Mouse (Mus musculus): ENCODE data around the gene Pkm. TPM values are rescaled to one million over a fixed set of nuclear protein-coding genes. Genes with fewer than 3 reads are reported as not detected.
A peak's percentile ranks its signal among the peaks of the same experiment; 100 is the strongest.

Pkm gene
- polyA plus RNA-seq, 1 experiment from 2014 or later, result 164 TPM

- Histone ChIP-seq H3K9ac (no peak overlapping the region), H3K4me2 (no peak overlapping the region), H3K4me3 (replicated peaks) (no peak overlapping the region), H3K27ac (replicated peaks) (no peak overlapping the region), H3K27me3 (peaks cover 88% of the 10 kb centered on the region), H3K36me3 (replicated peaks) (no peaks in the 10 kb centered on the region), H3K9me3 (replicated peaks) (no peaks in the 10 kb centered on the region), H3K4me1 (replicated peaks) (peaks cover 14% of the 10 kb centered on the region)
- WGBS (ENCODE audit: insufficient replicate concordance), result 46% methylated on average over 2 of the region's 2 CpGs
- no peak for ATAC-seq (ENCODE audit: insufficient read depth)
Observed at GRCm38 (mm10) chr9:59684020-59684419, 27.9 kb downstream of the Pkm start.

GRCm38 (mm10) chr9:59687416-59688046, 31.4 kb downstream of the Pkm start:
- Histone ChIP-seq H3K4me3 (replicated peaks) (no peak overlapping the region), H3K36me3 (replicated peaks) (no peaks in the 10 kb centered on the region), H3K9me3 (replicated peaks) (no peaks in the 10 kb centered on the region), H3K4me2 (no peak overlapping the region), H3K27ac (replicated peaks) (no peak overlapping the region), H3K4me1 (replicated peaks) (no peaks in the 10 kb centered on the region), H3K27me3 (peaks cover 70% of the 10 kb centered on the region), H3K9ac (no peak overlapping the region)
- ATAC-seq (ENCODE audit: insufficient read depth), result no peak
- 19% methylated on average over 6 of the region's 6 CpGs for WGBS (ENCODE audit: insufficient replicate concordance)

GRCm38 (mm10) chr9:59691635-59692094, 35.5 kb downstream of the Pkm start:
- peak overlapping the region; percentile 10; the same call in 1 of the 2 replicates for H3K4me2 ChIP-seq
- no peak for ATAC-seq (ENCODE audit: insufficient read depth)
- peaks cover 66% of the 10 kb centered on the region for H3K27me3 ChIP-seq
- H3K4me3 ChIP-seq (replicated peaks), result no peak overlapping the region
- no peak overlapping the region for H3K9ac ChIP-seq
- H3K27ac ChIP-seq (replicated peaks), result no peak overlapping the region
- H3K9me3 ChIP-seq (replicated peaks), result no peaks in the 10 kb centered on the region
- no peaks in the 10 kb centered on the region for H3K36me3 ChIP-seq (replicated peaks)
- no peaks in the 10 kb centered on the region for H3K4me1 ChIP-seq (replicated peaks)
- WGBS (ENCODE audit: insufficient replicate concordance), result 12% methylated on average over 23 of the region's 23 CpGs

DNA sequence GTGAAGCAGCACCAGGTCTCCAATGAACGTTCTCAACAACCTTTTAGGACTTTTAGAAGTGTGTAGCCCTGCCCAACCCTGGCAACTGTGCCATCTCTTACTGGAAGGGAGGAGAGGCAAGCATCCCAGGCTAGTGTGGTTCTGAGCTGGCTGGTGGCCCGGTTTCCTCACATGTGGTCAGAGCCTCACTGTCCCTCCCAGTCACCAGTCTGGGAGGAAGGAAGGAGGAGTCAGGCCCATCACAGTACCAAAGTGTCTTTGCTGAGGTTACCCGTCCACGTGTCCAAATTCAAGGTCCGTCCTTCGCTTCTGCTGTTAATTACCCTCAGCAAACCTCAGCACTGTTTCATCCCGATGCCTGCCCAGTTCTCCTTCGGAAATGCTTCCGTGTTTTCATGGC, 36.0 kb downstream of the Pkm start:
- Histone ChIP-seq H3K36me3 (replicated peaks) (no peaks in the 10 kb centered on the region), H3K27me3 (peaks cover 64% of the 10 kb centered on the region), H3K9ac (no peak overlapping the region), H3K27ac (replicated peaks) (no peak overlapping the region), H3K4me2 (0 out of 2 replicates have a peak overlapping the region, but pooled peaks have one; percentile 10), H3K9me3 (replicated peaks) (no peaks in the 10 kb centered on the region), H3K4me1 (replicated peaks) (no peaks in the 10 kb centered on the region), H3K4me3 (replicated peaks) (no peak overlapping the region)
- WGBS (ENCODE audit: insufficient replicate concordance), result 41% methylated on average over 9 of the region's 9 CpGs
- no peak for ATAC-seq (ENCODE audit: insufficient read depth)

DNA sequence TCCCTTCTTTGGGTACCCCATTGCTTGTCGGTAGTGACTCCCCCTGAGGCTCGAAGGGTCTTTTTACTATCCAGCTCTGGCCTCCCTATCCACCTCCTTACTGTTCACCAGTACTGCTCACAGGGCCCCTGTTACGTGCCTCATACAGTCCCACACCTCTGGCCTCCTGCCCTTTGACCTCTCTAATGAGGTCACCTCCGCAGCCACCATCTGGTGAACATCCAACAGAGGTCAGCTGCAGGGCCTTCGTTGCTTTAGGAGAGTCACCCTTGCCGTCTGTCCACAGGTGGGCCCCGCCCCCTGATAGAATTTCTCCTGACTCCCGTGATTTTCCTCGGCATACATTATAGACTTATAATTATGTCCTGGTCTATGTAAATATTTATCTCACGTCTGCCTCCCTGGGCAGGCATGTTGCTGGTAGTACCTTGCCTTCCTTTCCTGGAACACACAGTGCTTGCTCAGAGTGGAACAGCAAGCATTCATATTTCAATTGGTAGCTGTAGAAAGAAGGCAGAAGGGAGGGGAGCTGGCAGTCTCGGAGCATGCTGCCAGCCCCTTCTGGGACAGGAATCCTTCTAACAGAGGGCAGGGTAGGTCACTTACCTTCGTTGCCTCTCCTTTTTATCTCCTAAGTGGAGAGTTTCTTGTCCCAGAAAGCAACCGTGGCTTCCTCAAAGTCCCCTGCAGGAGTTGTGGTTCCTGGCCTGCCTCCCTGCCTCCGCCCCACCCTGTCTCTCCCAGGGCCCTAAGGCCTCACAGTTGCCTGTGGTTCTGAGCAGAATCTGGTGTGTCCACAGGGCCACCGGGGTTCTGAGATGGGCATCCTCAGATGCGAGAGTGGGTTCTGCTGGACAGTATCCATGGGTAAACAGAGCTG, 38.6 kb downstream of the Pkm start:
- Histone ChIP-seq H3K4me3 (replicated peaks) (no peak overlapping the region), H3K27me3 (peaks cover 75% of the 10 kb centered on the region), H3K9me3 (replicated peaks) (no peaks in the 10 kb centered on the region), H3K9ac (no peak overlapping the region), H3K36me3 (replicated peaks) (no peaks in the 10 kb centered on the region), H3K27ac (replicated peaks) (no peak overlapping the region), H3K4me1 (replicated peaks) (no peaks in the 10 kb centered on the region), H3K4me2 (no peak overlapping the region)
- 50% methylated on average over 16 of the region's 16 CpGs for WGBS (ENCODE audit: insufficient replicate concordance)
- no peak for ATAC-seq (ENCODE audit: insufficient read depth)

- Histone ChIP-seq H3K9me3 (replicated peaks) (no peaks in the 10 kb centered on the region), H3K4me2 (no peak overlapping the region), H3K9ac (no peak overlapping the region), H3K27me3 (peaks cover 76% of the 10 kb centered on the region), H3K4me3 (replicated peaks) (no peak overlapping the region), H3K36me3 (replicated peaks) (no peaks in the 10 kb centered on the region), H3K4me1 (replicated peaks) (no peaks in the 10 kb centered on the region), H3K27ac (replicated peaks) (no peak overlapping the region)
- ATAC-seq (ENCODE audit: insufficient read depth), result no peak
- 29% methylated on average over 3 of the region's 3 CpGs for WGBS (ENCODE audit: insufficient replicate concordance)
Observed at GRCm38 (mm10) chr9:59695451-59695813, 39.3 kb downstream of the Pkm start.

DNA sequence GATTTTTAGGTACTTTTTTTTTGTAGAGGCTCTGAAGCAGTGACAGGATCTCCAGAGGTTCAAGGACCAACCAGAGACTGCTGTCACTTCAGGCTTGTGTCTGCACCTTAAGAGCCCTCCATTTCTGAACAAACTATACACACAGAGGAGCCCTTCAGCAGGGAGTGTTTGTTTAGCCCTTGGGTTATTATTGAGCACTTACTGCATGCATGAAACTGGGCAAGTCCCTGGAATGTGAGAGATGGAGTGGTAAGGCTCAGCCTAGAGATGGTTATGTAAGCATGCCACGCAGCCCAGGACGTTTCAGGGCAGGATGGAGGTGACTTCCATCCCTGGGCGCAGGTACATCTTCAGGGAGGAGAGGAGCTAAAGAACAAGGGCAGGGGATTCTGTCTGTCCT, 40.2 kb downstream of the Pkm start:
- WGBS (ENCODE audit: insufficient replicate concordance), result 65% methylated on average over 3 of the region's 3 CpGs
- no peaks in the 10 kb centered on the region for H3K4me1 ChIP-seq (replicated peaks)
- H3K9me3 ChIP-seq (replicated peaks), result no peaks in the 10 kb centered on the region
- no peak for ATAC-seq (ENCODE audit: insufficient read depth)
- H3K9ac ChIP-seq, result no peak overlapping the region
- H3K27ac ChIP-seq (replicated peaks), result no peak overlapping the region
- no peaks in the 10 kb centered on the region for H3K36me3 ChIP-seq (replicated peaks)
- no peak overlapping the region for H3K4me2 ChIP-seq
- H3K27me3 ChIP-seq, result peaks cover 75% of the 10 kb centered on the region
- no peak overlapping the region for H3K4me3 ChIP-seq (replicated peaks)

DNA sequence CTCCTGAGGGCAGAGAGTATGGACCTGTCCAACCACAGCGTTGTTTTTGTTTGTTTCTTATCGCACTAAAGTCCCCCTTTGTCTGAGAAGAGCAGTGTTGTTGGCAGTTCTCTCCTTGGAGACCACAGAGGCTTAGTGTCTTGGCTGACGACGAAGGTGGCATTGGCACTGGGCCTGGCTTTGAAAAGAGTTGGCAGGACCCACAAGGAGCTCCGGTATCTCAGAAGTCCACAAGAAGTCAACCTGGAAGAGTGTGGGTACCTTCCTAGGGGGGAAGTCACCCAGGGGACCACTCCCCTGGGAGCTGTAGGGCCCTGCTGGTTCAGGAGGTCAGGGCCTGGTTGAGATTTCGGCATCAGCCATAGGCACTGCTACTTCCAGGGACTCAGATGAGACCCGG, 44.9 kb downstream of the Pkm start:
- no peaks in the 10 kb centered on the region for H3K4me1 ChIP-seq (replicated peaks)
- no peaks in the 10 kb centered on the region for H3K36me3 ChIP-seq (replicated peaks)
- no peak for ATAC-seq (ENCODE audit: insufficient read depth)
- no peak overlapping the region for H3K27ac ChIP-seq (replicated peaks)
- H3K9me3 ChIP-seq (replicated peaks), result no peaks in the 10 kb centered on the region
- 70% methylated on average over 7 of the region's 7 CpGs for WGBS (ENCODE audit: insufficient replicate concordance)
- peaks cover 40% of the 10 kb centered on the region for H3K27me3 ChIP-seq
- H3K4me2 ChIP-seq, result no peak overlapping the region
- H3K9ac ChIP-seq, result no peak overlapping the region
- no peak overlapping the region for H3K4me3 ChIP-seq (replicated peaks)

- H3K9me3 ChIP-seq (replicated peaks), result no peaks in the 10 kb centered on the region
- H3K4me2 ChIP-seq, result no peak overlapping the region
- H3K9ac ChIP-seq, result no peak overlapping the region
- H3K4me3 ChIP-seq (replicated peaks), result no peak overlapping the region
- ATAC-seq (ENCODE audit: insufficient read depth), result no peak
- H3K36me3 ChIP-seq (replicated peaks), result no peaks in the 10 kb centered on the region
- H3K4me1 ChIP-seq (replicated peaks), result no peaks in the 10 kb centered on the region
- H3K27me3 ChIP-seq, result peaks cover 24% of the 10 kb centered on the region
- 61% methylated on average over 6 of the region's 6 CpGs for WGBS (ENCODE audit: insufficient replicate concordance)
- H3K27ac ChIP-seq (replicated peaks), result no peak overlapping the region
Observed at GRCm38 (mm10) chr9:59703099-59703498, 46.9 kb downstream of the Pkm start.

- no peak overlapping the region for H3K4me2 ChIP-seq
- no peak overlapping the region for H3K27ac ChIP-seq (replicated peaks)
- H3K9me3 ChIP-seq (replicated peaks), result no peaks in the 10 kb centered on the region
- H3K9ac ChIP-seq, result no peak overlapping the region
- 35% methylated on average over 10 of the region's 10 CpGs for WGBS (ENCODE audit: insufficient replicate concordance)
- H3K36me3 ChIP-seq (replicated peaks), result no peaks in the 10 kb centered on the region
- H3K4me1 ChIP-seq (replicated peaks), result no peaks in the 10 kb centered on the region
- peaks cover 10% of the 10 kb centered on the region for H3K27me3 ChIP-seq
- H3K4me3 ChIP-seq (replicated peaks), result no peak overlapping the region
- no peak for ATAC-seq (ENCODE audit: insufficient read depth)
Observed at GRCm38 (mm10) chr9:59706850-59707825, 51.0 kb downstream of the Pkm start.

DNA sequence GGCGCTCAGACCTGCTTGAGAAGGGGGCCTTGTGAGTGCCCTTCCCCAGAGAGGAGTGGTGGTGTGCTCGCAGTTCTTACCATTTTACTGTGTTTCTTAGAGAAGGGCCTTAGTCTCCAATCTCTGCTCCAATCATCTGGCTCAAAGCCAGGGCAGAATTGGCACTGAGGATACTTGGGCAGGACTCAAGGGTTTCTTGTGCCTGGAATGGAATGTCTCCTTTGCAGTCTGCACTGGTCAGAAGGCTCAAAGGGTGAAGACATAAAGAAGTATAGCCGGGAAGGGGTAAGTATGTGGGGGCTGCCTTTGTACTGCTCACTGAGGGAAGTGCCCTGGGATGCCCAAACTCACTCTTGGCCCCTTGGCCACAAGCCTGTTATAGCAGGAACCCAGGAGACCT, 53.1 kb downstream of the Pkm start:
- Histone ChIP-seq H3K27me3 (peaks cover 7% of the 10 kb centered on the region), H3K4me1 (replicated peaks) (no peaks in the 10 kb centered on the region), H3K36me3 (replicated peaks) (no peaks in the 10 kb centered on the region), H3K9me3 (replicated peaks) (no peaks in the 10 kb centered on the region), H3K4me2 (no peak overlapping the region), H3K9ac (no peak overlapping the region), H3K4me3 (replicated peaks) (no peak overlapping the region), H3K27ac (replicated peaks) (no peak overlapping the region)
- 56% methylated on average over 3 of the region's 3 CpGs for WGBS (ENCODE audit: insufficient replicate concordance)
- no peak for ATAC-seq (ENCODE audit: insufficient read depth)
